Mouse (Mus musculus) cerebellum, adult 2 months (tissue): ENCODE results near the gene Garnl3.

Experiments used
- CTCF ChIP-seq: fragments of 200-500 bp; IDR thresholded peaks from 2 replicates; pipeline ENCODE4 v1.5.1; 2011; ENCODE audit warnings: low read depth, mild to moderate bottlenecking, control low read depth, low read length, moderate library complexity, borderline replicate concordance; ENCODE audit not compliant: insufficient read depth
- POLR2A ChIP-seq: fragments of 200-500 bp; IDR thresholded peaks from 2 replicates; pipeline ENCODE4 v1.6.1; 2011; ENCODE audit warnings: low read length, control low read depth, borderline replicate concordance; ENCODE audit not compliant: insufficient read depth

DNA sequence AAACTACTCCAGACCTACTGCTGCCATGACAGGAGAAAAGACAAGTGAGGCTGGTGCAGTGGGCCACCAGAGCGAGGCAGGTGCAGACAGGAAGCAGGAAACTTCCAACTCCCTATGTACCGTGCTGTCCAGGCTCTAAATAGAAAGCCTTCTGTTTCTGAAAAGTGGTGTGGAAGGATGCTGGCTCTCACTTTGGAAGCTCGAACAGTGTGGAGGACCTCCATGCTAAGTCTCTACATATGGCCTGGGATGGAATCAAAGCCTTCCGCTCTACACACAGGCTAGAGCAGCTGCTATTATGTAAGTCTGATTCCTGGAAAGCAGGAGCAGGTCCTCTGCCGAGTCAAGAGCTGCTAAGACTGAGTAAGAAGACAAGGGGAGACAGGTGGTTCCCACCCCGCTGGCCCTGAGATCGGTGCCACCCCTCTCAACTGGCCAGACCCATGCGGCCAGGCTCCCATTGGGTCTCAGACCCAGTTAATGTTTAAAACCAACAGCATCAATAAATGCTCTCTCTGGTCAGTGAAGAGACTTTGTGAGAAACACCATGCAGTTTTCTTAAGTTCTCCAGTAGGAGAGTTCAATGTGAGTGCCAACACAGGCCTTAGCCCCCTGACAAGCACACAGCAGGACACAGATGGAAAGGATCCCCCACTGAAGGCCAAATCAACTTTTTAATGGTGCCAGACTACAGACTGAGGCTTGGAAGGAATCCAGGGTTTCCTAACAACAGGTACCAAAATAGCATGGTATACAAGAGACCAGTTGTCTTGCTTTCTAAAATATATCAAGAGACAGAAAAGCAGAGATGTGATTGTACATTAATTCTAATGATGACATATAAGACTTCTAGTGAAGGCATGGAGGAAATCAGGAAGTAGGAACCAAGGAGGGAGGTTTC lies 40.6 kb downstream of the Garnl3 start:
- TF ChIP-seq POLR2A = no peak
- TF ChIP-seq CTCF = no peak
